12 mouse cellular contexts compared by ENCODE assay signal in genomic region chr1:171917305-171918039, GRCm38 (mm10). TPM values are rescaled to one million over a fixed set of nuclear protein-coding genes. Genes with fewer than 3 reads are reported as not detected.
A peak's percentile ranks its signal among the peaks of the same experiment; 100 is the strongest.
DNase-seq lines count a peak whose midpoint lies in the region; ATAC-seq lines count a peak whose summit lies in the region.
"Had no signal": no experiment of that assay in that cellular context is flagged by ENCODE, and none has a peak within 500 bp of the region (broad histone marks: within the 10 kb centered on the region; RNA-seq: fewer than 3 reads in every experiment).

TSS of gene Slamf6 (plus strand) at chr1:171917515.

- ATAC-seq in activated CD4-positive, CD25-positive, alpha-beta regulatory T cell, adult 4 months: peak; percentile 21
- ATAC-seq in forebrain, embryonic 13.5 days: no peak
- no peak for ATAC-seq in kidney, embryonic 16.5 days (ENCODE audit: low FRiP score, low TSS enrichment)
- ATAC-seq: Patski had no signal

- H3K36me3 ChIP-seq in forebrain, embryonic 13.5 days (ENCODE audit: poor library complexity, severe bottlenecking): no peaks in the 10 kb centered on the region
- no peaks in the 10 kb centered on the region for H3K36me3 ChIP-seq in kidney, embryonic 16.5 days (ENCODE audit: insufficient read depth, low read length)
- H3K36me3 ChIP-seq: forebrain, embryonic 12.5 days had no signal

- no peak within 1 kb of the TSS for H3K27ac ChIP-seq in forebrain, embryonic 13.5 days
- H3K27ac ChIP-seq in kidney, embryonic 16.5 days (ENCODE audit: low read length): no peak within 1 kb of the TSS
- H3K27ac ChIP-seq: forebrain, embryonic 12.5 days had no signal

- no peak within 1 kb of the TSS for H3K4me2 ChIP-seq in forebrain, embryonic 13.5 days
- H3K4me2 ChIP-seq in kidney, embryonic 16.5 days (replicated peaks; ENCODE audit: low read depth, low read length): no peak within 1 kb of the TSS
- H3K4me2 ChIP-seq: forebrain, embryonic 12.5 days had no signal

- H3K27me3 ChIP-seq in forebrain, embryonic 13.5 days: no peaks in the 10 kb centered on the region
- H3K27me3 ChIP-seq in kidney, embryonic 16.5 days (ENCODE audit: insufficient read depth, low read length): no peaks in the 10 kb centered on the region
- H3K27me3 ChIP-seq: forebrain, embryonic 12.5 days had no signal

- no peaks in the 10 kb centered on the region for H3K9me3 ChIP-seq in forebrain, embryonic 13.5 days (replicated peaks)
- H3K9me3 ChIP-seq in kidney, embryonic 16.5 days (ENCODE audit: low read length): no peaks in the 10 kb centered on the region
- H3K9me3 ChIP-seq: forebrain, embryonic 12.5 days had no signal

- H3K9ac ChIP-seq in forebrain, embryonic 13.5 days: no peak within 1 kb of the TSS
- H3K9ac ChIP-seq in kidney, embryonic 16.5 days (replicated peaks; ENCODE audit: low read length): no peak within 1 kb of the TSS
- H3K9ac ChIP-seq: forebrain, embryonic 12.5 days had no signal

- 88% methylated on average over 14 of the region's 14 CpGs for WGBS in forebrain, embryonic 13.5 days
- 84% methylated on average over 14 of the region's 14 CpGs for WGBS in kidney, embryonic 16.5 days

- no peaks in the 10 kb centered on the region for H3K4me1 ChIP-seq in forebrain, embryonic 13.5 days
- no peaks in the 10 kb centered on the region for H3K4me1 ChIP-seq in kidney, embryonic 16.5 days (ENCODE audit: insufficient read depth, low read length)
- H3K4me1 ChIP-seq: forebrain, embryonic 12.5 days had no signal

- no peak within 1 kb of the TSS for H3K4me3 ChIP-seq in forebrain, embryonic 13.5 days
- no peak within 1 kb of the TSS for H3K4me3 ChIP-seq in kidney, embryonic 16.5 days (ENCODE audit: low read length)
- H3K4me3 ChIP-seq: forebrain, embryonic 12.5 days had no signal

- intact Hi-C loops in left cerebral cortex, postnatal 10 days (cut with DNase I): no loop called here

- peak; percentile 75 for DNase-seq in B cell, adult 2 months
- peak; percentile 8 for DNase-seq in heart, postnatal 4 days
- DNase-seq in skeletal muscle tissue, adult 2 months (ENCODE audit: low read depth, low spot score): peak; percentile 12
- no peak for DNase-seq in cerebellum, postnatal 10 days
- no peak for DNase-seq in left cerebral cortex, postnatal 10 days (ENCODE audit: extremely low spot score in 1 of 2, low spot score in 2 of 2)
- DNase-seq: cerebellum, adult 9-10 months; kidney, adult 18-20 months had no signal

RNA-seq across cellular contexts. Expression of gene Slamf6, which starts in this region (rescaled TPM):
- polyA plus RNA-seq in activated CD4-positive, CD25-positive, alpha-beta regulatory T cell, adult 4 months (2017; shearing (Covaris generic)): 100 to 1,000 TPM; 377 to 508 TPM
- under 1 TPM; 0.14 to 0.17 TPM for total RNA-seq in heart, postnatal 4 days (2021)
- polyA plus RNA-seq in forebrain, embryonic 13.5 days (2015; fragmentation: Nextera tagmentation; extraction: Ambion mirVana): 0.39 TPM in 1 of 2 replicates, not detected in the other
- 0.12 and 0.24 TPM in 2 replicates for polyA plus RNA-seq in kidney, embryonic 16.5 days (2015; fragmentation: Nextera tagmentation; extraction: Ambion mirVana)
- total RNA-seq in left cerebral cortex, postnatal 10 days (2021): under 1 TPM in 1 of 2 experiments, not detected in 1; 0.24 TPM
- polyA plus RNA-seq: forebrain, embryonic 12.5 days; Patski had no signal

Comparison
In these comparisons a context has a peak if more than half of its experiments do, and no peak if none do; other contexts are left out.
1. RNA of gene Slamf6 (polyA plus RNA-seq): 377 to 508 TPM in activated CD4-positive, CD25-positive, alpha-beta regulatory T cell, adult 4 months; 0.12 to 0.24 TPM in kidney, embryonic 16.5 days and 0.39 TPM in forebrain, embryonic 13.5 days; every median in the first group is over 100 times any median in the second.
2. Peak in DNase-seq in heart, postnatal 4 days; RNA of the gene not detected or under 1 TPM.
3. DNase-seq: peak in B cell, adult 2 months (2 of 2) and skeletal muscle tissue, adult 2 months (single experiment); none in cerebellum, postnatal 10 days (0 of 2) and left cerebral cortex, postnatal 10 days (0 of 2).